Mouse (Mus musculus) B cell, adult 67 days (primary cell): ENCODE results near the gene Art3. TPM values are rescaled to one million over a fixed set of nuclear protein-coding genes. Genes with fewer than 3 reads are reported as not detected.

Source experiments
- total RNA-seq, 2 experiments: library from RNA; stranded (reverse); gene quantifications; 4 replicates each; pipeline ENCODE4 v1.2.4; 2023

The Art3 gene
- 1 to 10 TPM in 1 of 2 experiments, not detected in 1; 1.5 TPM for total RNA-seq

DNA sequence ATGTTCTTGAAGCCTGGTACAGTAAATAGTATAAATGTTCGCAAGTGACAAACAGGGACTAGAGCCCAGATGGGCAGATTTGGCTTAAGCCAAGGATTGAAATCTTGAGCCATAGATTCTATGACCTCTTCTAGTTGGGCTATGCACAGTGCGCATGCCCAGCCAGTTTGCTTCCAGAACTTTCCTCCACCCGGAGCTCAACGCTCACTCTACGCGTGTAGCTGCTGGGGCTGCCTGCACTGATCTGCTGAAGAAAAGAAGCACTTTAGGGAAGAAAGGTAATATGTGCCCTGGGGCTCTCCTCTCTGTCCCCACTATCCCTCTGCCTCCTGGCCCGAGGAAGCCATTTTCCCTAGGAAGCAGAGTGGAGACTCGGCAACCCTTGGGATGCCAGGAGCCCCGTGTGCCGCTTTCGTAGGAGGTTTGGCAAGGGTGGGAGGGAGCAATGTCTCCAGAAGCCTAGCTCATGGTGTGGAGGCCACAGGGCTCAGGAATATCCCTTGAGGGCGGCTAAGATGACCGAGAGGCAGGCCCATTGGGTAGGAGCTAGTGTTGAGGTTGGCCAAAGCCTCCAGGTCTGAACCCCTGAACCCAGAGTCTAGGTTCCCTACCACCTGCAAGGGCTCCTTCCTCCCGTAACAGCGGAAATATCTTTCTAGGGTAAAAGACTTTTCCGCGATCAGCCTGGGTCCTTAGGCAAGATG is at the start of gene Art3:
TSS of gene Art3 (plus strand) at position 193 of the 704 bp plus-strand sequence.

DNA sequence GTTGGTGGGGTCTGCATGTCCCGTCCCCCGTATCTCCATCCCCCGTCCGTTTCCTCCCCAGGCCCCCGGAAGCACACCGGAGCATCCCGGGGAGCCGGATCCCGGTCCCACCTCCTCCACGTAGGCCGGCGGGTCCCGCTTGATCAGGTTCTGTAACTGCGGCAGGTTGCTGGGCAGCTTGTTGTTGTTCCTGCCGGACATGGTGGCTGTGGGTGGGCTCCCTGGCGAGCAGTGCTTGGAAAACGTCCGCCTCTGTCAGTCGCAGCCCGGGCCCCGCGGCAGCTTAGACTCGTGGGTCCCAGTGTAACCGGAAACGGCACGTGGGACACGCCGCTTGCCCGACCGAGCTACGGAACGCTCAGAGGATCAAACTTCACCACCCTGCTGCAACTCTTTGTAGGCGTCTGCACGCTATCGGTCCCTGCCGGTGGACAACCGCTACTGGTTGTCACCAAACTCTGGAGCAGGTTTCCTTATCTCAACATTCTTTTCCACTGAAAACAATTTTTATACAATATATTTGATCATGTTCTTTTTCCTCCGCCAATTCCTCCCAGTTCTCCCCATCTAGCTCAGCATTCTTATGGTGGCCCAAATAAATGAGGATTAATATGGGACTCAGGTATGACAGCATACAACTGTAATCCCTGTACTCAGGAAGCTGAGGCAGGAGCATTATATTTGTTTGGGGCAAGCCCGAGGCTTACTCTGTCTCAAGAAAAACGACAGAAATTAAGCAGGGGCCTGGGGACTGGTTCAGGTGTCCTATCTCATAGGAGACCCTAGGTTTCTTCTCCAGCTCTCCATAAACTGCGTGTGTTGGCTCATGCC is 21.7 kb upstream of the Art3 start, which contains the start of gene Sdad1:
TSS of gene Sdad1 (minus strand) at position 799 of the 831 bp plus-strand sequence.

DNA sequence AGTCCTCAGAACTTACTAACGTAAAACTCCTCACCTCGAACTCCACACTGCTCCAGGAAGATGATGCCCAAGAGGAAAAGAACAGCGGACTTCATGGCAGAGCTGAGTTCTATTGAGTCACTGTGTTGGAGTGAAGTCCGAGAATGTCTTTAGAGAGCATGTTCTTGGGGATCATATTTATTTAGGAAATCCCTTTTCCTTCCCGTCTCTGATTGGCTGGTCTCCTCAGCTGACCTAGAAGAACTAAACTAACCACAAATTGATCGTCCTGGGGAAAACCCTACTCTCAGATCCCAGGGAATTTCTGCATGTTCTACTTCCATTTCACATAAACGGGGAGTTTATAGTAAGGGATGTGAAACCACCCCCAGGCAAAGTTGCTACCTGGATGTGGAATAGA is 3.7 kb upstream of the Art3 start, which contains the start of gene Cxcl9:
TSS of gene Cxcl9 (minus strand) at position 151 of the 400 bp plus-strand sequence.

DNA sequence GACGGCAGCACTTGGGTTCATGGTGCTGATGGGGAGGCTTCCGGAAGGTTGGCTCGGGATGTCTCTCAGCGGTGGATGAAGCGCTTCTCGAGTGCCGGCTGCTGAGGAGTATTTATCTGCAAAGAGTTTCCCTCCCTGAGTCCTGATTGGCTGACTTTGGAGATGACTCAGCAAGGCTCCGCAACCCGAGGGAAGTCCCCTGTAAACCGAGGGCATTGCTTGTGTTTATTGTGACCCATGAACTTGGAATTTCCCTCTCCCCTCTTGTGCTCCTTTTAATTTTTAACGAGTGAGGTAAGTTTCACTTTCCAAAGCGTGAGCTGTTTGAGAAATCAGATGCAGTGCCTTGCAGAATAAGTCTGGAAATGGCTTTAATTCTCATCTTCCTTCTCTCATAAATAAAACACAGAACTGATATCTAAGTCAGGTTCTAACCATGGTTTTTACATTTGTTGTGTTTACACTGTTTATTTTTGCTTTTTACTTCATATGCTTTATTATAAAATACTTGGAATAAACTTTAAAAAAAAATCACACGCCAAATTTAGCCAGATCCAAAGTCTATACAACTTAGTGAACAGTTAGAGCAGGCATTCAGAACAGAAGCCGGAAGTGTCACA is 17.3 kb downstream of the Art3 start, which contains the start of gene Cxcl10:
TSS of gene Cxcl10 (minus strand) at position 96 of the 620 bp plus-strand sequence.

DNA sequence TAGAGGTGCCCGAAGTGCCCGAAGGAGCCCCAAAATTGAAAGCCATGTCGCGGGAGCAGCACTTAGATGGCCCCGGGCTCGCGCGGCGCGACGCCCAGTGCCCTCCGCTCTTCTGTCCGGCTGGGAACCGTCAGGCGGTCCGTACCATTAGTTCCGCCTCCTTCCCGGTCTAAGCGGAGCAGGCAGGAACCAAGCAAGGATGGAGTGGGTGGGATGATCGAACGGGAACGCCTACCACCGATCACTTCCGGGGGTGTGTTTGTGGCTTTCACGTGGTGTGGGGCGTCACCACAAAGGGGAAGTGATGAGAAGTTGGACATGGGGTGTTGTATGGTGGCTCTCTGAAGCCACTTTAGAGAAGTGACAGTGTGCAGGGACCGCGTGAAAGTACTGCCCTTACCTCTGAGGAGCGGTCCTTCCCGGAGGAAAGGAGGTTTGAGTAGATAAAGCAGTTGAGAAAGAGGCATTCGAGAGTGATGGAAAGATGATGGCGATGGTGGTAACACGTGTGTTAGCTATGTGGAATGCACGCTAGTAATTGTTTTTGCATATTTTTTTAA is 103.5 kb downstream of the Art3 start, which contains the start of gene Nup54:
TSS of gene Nup54 (minus strand) at position 195 of the 560 bp plus-strand sequence.

Other genes starting within 250 kb of the Art3 start
- gene G3bp2, start 248.1 kb upstream of the Art3 start, total RNA-seq: 100 to 1,000 TPM; 115 to 120 TPM
- gene Uso1, start 193.9 kb upstream of the Art3 start, total RNA-seq: 10 to 100 TPM; 65.4 to 78.1 TPM
- gene U90926, start 116.4 kb upstream of the Art3 start, total RNA-seq: not detected
- gene Ppef2, start 75.5 kb upstream of the Art3 start, total RNA-seq: 1 to 10 TPM in 1 of 2 experiments, under 1 TPM in 1; 0.73 to 1.5 TPM
- 10 to 100 TPM; 41.9 to 43.3 TPM for gene Naaa, start 53.7 kb upstream of the Art3 start, total RNA-seq
- gene Sdad1, start 21.3 kb upstream of the Art3 start, total RNA-seq: 100 to 1,000 TPM; 109 to 111 TPM
- 1 to 10 TPM in 1 of 2 experiments, not detected in 1; 1.3 TPM for gene Cxcl9, start 3.7 kb upstream of the Art3 start, total RNA-seq
- 1 to 10 TPM in 1 of 2 experiments, not detected in 1; 1.5 TPM for gene Cxcl10, start 17.1 kb downstream of the Art3 start, total RNA-seq
- gene Nup54, start 103.4 kb downstream of the Art3 start, total RNA-seq: 10 to 100 TPM; 55.3 to 60.4 TPM
- gene Scarb2, start 175.0 kb downstream of the Art3 start, total RNA-seq: 10 to 100 TPM; 31.1 to 33.0 TPM
- gene Fam47e, start 223.2 kb downstream of the Art3 start, total RNA-seq: not detected